Mouse (Mus musculus) liver, embryonic 12.5 days (tissue): Measurements from ENCODE around the gene Bsdc1. TPM values are rescaled to one million over a fixed set of nuclear protein-coding genes. Genes with fewer than 3 reads are reported as not detected.
"Not testable (repeated sequence)": the region's sequence is repeated elsewhere in the genome, so short reads cannot be mapped to it uniquely, and the experiment has no call there.

ENCODE experiments used
- ATAC-seq: fragments of 200-750 bp; cut with Nextera tagmentation; 2 replicates; pipeline ENCODE4 v1.8.0; 2017; ENCODE audit warnings: moderate number of reproducible peaks, mild to moderate bottlenecking, moderate library complexity
- H3K27ac ChIP-seq: fragments of 300-500 bp; sonication (generic); 2 replicates; pipeline ENCODE4 v1.5.1; 2016; ENCODE audit warnings: mild to moderate bottlenecking
- H3K27me3 ChIP-seq: fragments of 300-500 bp; sonication (generic); replicated peaks from 2 replicates; pipeline ENCODE4 v1.6.1; 2016; ENCODE audit warnings: mild to moderate bottlenecking, moderate library complexity
- H3K36me3 ChIP-seq: fragments of 300-500 bp; sonication (generic); 2 replicates; pipeline ENCODE4 v1.6.1; 2016; ENCODE audit warnings: mild to moderate bottlenecking, moderate library complexity
- H3K4me1 ChIP-seq: fragments of 300-500 bp; sonication (generic); 2 replicates; pipeline ENCODE4 v1.6.1; 2016
- H3K4me2 ChIP-seq: fragments of 300-500 bp; sonication (generic); 2 replicates; pipeline ENCODE4 v1.6.1; 2016; ENCODE audit warnings: mild to moderate bottlenecking, moderate library complexity
- H3K4me3 ChIP-seq: fragments of 300-500 bp; sonication (generic); 2 replicates; pipeline ENCODE4 v1.5.1; 2016; ENCODE audit warnings: mild to moderate bottlenecking, moderate library complexity
- H3K9ac ChIP-seq: fragments of 300-500 bp; sonication (generic); 2 replicates; pipeline ENCODE4 v1.6.1; 2016; ENCODE audit warnings: mild to moderate bottlenecking, moderate library complexity
- H3K9me3 ChIP-seq: fragments of 300-500 bp; sonication (generic); replicated peaks from 2 replicates; pipeline ENCODE4 v1.6.1; 2016; ENCODE audit warnings: mild to moderate bottlenecking, moderate library complexity
- WGBS: fragments of 180-500 bp; shearing (Covaris S2); methylation state at CpG from one replicate; pipeline ENCODE4 v1.1.7; 2016; ENCODE audit not compliant: insufficient replicate concordance; 5-methylcytosine and 5-hydroxymethylcytosine counted together
- polyA plus RNA-seq: library from polyadenylated mRNA; unstranded; fragments of >200 nt; fragmentation: Nextera tagmentation; extraction: Ambion mirVana; gene quantifications from 2 replicates; pipeline ENCODE4 v1.2.1, GENCODE M21; 2016

The Bsdc1 gene
- polyA plus RNA-seq, 1 experiment from 2014 or later: 37.4 TPM

DNA sequence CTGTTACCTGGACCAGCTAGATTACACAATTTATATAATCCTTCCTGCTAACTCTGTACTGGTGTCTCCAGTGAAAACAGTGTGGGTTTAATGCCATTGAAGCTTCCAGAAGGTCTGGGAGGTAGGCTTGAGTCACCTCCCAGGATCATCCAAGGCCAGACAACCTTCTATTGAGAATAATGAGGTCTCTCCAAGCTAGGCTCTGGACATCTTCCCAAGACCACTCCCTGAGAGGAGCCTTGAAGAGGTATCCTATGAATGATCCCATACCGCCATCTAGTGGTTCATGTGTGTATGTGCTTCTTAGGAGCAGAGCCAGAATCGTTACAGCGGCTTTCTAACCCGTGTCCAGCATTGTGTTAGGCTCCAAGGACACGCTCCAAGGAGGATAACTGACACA, 6.1 kb upstream of the Bsdc1 start:
- WGBS: 4% methylated on average over 5 of the region's 5 CpGs

DNA sequence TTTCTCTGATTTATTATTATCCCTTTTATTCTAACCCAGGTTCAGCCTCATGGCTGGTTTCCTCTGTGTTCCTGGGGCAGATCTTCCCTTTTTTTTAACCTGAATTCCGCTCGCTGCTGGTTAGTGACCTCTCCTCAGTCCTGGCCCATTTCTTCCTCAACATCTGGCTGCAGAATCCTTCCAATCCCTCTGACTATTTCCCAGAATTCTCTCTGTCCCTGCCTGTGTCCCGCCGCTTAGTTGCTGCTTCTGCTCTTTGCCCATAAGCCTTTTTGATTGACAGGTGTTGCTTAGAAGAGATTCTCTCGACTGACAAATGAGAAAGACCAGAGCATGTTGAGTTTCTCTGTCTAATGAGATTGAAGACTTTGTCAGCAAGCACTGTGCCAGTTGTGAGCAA, 5.3 kb upstream of the Bsdc1 start:
- WGBS: 50% methylated on average over 5 of the region's 5 CpGs
- H3K27me3 ChIP-seq: no peaks in the 10 kb centered on the region
- H3K9me3 ChIP-seq: no peaks in the 10 kb centered on the region
- no peak overlapping the region for H3K9ac ChIP-seq
- H3K4me1 ChIP-seq: peaks cover 9% of the 10 kb centered on the region
- no peak overlapping the region for H3K4me3 ChIP-seq
- H3K27ac ChIP-seq: no peak overlapping the region
- H3K36me3 ChIP-seq: no peaks in the 10 kb centered on the region
- H3K4me2 ChIP-seq: no peak overlapping the region
- ATAC-seq: no peak

More for the DNA sequence above, 6.1 kb upstream of the Bsdc1 start:
- no peak overlapping the region for H3K4me2 ChIP-seq
- peak; percentile 65 for ATAC-seq
- H3K27ac ChIP-seq: no peak overlapping the region
- H3K9me3 ChIP-seq: no peaks in the 10 kb centered on the region
- no peaks in the 10 kb centered on the region for H3K27me3 ChIP-seq
- H3K4me1 ChIP-seq: 0 out of 2 replicates have a peak, but pooled peaks cover 5% of the 10 kb centered on the region
- no peak overlapping the region for H3K4me3 ChIP-seq
- H3K9ac ChIP-seq: no peak overlapping the region
- H3K36me3 ChIP-seq: no peaks in the 10 kb centered on the region

DNA sequence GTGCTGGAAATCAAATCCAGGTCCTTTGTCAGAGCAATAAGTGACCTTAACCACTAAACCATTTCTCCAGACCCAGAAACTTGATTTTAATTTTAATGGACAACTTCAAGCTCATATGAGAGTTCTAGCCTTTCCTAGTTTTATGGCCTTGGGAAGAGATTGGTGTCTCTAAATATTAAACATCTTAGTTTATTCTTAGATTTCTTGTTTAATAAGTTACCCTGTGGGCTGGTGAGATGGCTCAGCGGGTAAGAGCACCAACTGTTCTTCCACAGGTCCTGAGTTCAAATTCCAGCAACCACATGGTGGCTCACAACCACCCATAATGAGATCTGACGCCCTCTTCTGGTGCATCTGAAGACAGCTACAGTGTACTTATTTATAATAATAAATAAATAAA, 4.1 kb upstream of the Bsdc1 start:
- not testable (repeated sequence) for H3K4me2 ChIP-seq, H3K27me3 ChIP-seq, ATAC-seq, H3K9ac ChIP-seq, H3K9me3 ChIP-seq, H3K27ac ChIP-seq, H3K36me3 ChIP-seq, H3K4me3 ChIP-seq
- peaks cover 11% of the 10 kb centered on the region for H3K4me1 ChIP-seq
- 50% methylated on average over 2 of the region's 2 CpGs for WGBS

DNA sequence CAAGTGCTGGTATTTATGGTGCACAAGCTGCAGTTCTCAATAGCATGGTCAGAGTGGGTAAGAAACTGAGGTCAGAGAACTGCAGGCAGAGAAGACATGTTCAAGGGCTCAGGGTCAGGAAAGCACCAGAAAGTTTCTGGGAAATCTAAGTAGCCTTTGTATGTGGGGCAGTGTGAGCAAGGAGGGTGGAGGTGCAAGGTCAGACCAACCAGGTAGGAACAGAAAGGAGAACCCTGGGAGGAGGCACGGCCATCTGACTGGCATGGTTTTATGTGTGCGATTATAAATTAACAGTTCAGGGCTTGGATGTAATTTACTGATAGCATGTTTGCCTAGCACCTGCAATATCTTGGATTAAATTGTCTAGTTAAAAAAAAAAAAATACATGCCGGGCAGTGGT, 1.7 kb upstream of the Bsdc1 start:
- Histone ChIP-seq H3K27me3 (no peaks in the 10 kb centered on the region), H3K4me2 (no peak overlapping the region), H3K4me3 (no peak overlapping the region), H3K4me1 (peaks cover 36% of the 10 kb centered on the region), H3K9me3 (no peaks in the 10 kb centered on the region), H3K36me3 (peaks cover 5% of the 10 kb centered on the region), H3K9ac (no peak overlapping the region), H3K27ac (no peak overlapping the region)
- 88% methylated on average over 3 of the region's 3 CpGs for WGBS
- no peak for ATAC-seq

DNA sequence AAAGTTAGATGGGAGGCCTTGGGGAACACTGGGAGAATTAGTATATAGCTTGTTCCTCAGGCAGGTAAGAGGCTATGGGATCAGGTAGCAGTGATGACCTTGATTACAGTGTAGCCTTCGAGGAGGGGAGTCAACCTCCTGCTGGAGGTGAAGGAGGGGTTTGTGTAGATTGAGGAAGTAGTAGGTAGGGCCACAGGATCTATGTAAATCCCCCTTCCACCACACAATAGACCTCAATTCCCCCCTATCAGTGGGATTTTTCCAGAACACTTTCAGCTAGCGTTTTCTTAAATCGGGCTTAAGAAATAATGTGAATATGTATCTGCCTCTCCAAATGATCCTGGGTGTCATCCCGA, 576 bp upstream of the Bsdc1 start:
- H3K27me3 ChIP-seq: no peaks in the 10 kb centered on the region
- under 1% methylated on average over 4 of the region's 4 CpGs for WGBS
- no peaks in the 10 kb centered on the region for H3K9me3 ChIP-seq
- H3K4me2 ChIP-seq: peak overlapping the region; percentile 82
- H3K9ac ChIP-seq: peak overlapping the region; percentile 73
- H3K4me3 ChIP-seq: peak overlapping the region; percentile 83
- peak overlapping the region; percentile 78 for H3K27ac ChIP-seq
- H3K4me1 ChIP-seq: peaks cover 40% of the 10 kb centered on the region
- no peak for ATAC-seq
- peaks cover 16% of the 10 kb centered on the region for H3K36me3 ChIP-seq

DNA sequence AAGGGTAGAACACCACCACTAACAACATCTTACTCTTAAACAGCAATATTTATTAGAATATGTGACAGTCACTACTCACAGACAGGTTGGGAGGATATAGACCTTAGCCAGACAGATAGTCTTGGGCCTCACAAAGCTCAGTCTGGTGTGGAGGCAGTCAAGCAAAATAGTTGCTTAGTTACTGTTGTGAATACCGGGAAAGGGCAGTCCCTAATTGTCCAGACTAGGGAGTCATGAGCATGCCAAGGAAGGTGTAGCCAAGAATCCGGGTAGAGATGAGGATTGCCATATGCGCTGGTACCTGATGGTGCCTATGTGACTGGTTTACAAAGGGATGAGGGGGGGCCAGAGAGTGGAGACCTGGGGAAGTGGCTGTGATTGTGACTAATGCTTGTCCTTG, 737 bp downstream of the Bsdc1 start:
- H3K4me1 ChIP-seq: peaks cover 41% of the 10 kb centered on the region
- ATAC-seq: no peak
- H3K27me3 ChIP-seq: no peaks in the 10 kb centered on the region
- peak overlapping the region; percentile 94 for H3K9ac ChIP-seq
- WGBS: 39% methylated on average over 3 of the region's 3 CpGs
- peaks cover 29% of the 10 kb centered on the region for H3K36me3 ChIP-seq
- H3K9me3 ChIP-seq: no peaks in the 10 kb centered on the region
- peak overlapping the region; percentile 83 for H3K4me3 ChIP-seq
- H3K27ac ChIP-seq: peak overlapping the region; percentile 96
- H3K4me2 ChIP-seq: peak overlapping the region; percentile 76

DNA sequence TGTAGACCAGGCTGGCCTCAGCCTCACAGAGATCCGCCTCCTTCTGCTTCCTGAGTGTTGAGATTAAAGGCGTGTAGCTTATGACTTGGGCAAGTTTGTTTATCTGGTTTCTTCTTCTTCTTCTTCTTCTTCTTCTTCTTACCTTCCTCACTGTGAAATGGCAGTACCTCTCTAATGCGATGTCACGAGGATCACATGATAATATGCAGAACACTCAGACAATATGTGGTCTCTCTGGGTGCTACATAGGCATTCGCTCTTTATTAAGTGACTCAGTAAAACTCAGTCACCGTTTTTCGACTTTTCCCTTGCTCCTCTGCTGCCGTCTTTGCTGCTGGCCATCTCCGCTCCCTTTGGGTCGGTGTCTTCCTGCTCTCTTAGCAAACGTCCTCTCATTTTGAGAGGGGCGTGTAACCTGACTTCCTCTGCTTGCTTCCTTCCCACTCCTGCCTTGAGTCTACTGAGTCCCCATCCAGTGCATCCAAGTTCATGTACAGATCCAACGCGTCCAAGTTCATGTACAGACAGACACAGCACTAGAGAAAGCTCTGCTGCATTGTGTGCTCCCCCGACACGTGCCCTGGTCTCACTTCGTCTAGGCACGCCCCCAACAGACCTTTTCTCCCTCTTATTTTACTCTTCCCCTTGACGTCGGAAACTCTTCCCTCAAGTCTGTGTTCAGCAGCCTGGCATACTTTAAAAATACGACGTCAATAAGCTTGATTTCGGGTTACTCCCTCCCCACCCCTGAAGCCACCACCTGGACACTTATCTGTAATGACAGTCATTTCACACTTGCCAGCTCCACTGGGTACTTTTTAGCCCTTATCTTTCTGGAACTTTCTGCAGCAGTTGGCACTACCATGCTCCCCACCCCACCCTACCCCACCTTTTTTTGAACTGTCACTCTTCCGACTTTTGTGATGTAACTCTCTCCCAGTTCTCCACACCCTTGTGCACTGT, 2.0 kb downstream of the Bsdc1 start:
- WGBS: 46% methylated on average over 24 of the region's 24 CpGs
- no peaks in the 10 kb centered on the region for H3K27me3 ChIP-seq
- H3K9ac ChIP-seq: peak overlapping the region; percentile 94
- peak overlapping the region; percentile 96 for H3K27ac ChIP-seq
- H3K36me3 ChIP-seq: peaks cover 42% of the 10 kb centered on the region
- H3K4me3 ChIP-seq: peak overlapping the region; percentile 83
- peak overlapping the region; percentile 76 for H3K4me2 ChIP-seq
- peaks cover 47% of the 10 kb centered on the region for H3K4me1 ChIP-seq
- peak; percentile 69 for ATAC-seq
- H3K9me3 ChIP-seq: no peaks in the 10 kb centered on the region

DNA sequence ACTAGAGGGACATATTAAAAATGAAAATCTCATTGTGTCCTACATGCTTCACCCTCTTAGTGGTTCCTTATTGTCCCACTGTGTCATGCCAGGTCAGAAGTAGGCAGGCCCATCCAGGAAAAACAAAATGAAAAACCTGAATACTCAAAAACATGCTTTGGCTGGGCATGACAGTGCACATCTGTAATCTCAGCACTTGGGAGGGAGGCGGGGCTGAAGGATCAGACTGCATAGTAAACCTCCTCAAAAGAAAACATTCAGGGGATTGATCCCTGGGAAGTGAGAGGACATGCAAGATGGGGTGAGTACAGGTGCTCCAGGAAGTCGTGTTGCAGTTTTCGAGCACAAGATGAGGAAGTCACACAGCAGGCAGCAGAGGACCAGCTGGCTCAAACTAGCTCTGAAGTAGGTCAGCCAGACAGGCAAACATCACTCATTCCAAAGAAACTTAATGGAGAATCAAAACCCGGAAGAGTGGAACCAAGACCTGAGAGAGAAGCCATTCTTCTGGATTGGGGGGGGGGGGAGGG, 3.0 kb downstream of the Bsdc1 start:
- H3K4me1 ChIP-seq: peaks cover 47% of the 10 kb centered on the region
- WGBS: 67% methylated on average over 4 of the region's 4 CpGs
- peak overlapping the region; percentile 83 for H3K4me3 ChIP-seq
- ATAC-seq: peak; percentile 4; the same call in 1 of the 2 replicates
- peak overlapping the region; percentile 94 for H3K9ac ChIP-seq
- peak overlapping the region; percentile 96 for H3K27ac ChIP-seq
- no peaks in the 10 kb centered on the region for H3K9me3 ChIP-seq
- H3K4me2 ChIP-seq: peak overlapping the region; percentile 76
- no peaks in the 10 kb centered on the region for H3K27me3 ChIP-seq
- peaks cover 51% of the 10 kb centered on the region for H3K36me3 ChIP-seq

DNA sequence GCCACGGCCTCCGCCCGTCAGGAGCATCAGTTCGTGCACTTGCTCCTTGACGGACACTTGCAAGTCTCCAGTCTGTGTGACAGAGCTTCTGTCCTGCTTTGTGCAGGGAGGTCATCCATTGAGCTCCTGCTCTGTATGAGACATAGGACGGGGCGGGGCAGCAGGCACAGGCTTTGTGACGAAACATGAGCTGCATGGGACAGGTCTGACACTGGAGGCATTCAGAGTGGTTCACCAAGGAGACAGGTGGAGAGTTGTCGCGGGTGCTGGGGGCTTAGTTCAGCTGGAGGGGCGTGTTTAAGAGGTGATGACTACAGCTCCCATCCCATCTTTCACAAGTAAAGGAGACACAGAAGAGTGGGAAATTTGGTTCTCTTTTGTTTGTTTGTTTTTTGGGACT, 14.7 kb downstream of the Bsdc1 start:
- Histone ChIP-seq H3K4me1 (0 out of 2 replicates have a peak, but pooled peaks cover 5% of the 10 kb centered on the region), H3K4me2 (no peak overlapping the region), H3K9me3 (no peaks in the 10 kb centered on the region), H3K27me3 (no peaks in the 10 kb centered on the region), H3K27ac (no peak overlapping the region), H3K4me3 (no peak overlapping the region), H3K36me3 (peaks cover 98% of the 10 kb centered on the region), H3K9ac (no peak overlapping the region)
- WGBS: 85% methylated on average over 11 of the region's 11 CpGs
- ATAC-seq: no peak

DNA sequence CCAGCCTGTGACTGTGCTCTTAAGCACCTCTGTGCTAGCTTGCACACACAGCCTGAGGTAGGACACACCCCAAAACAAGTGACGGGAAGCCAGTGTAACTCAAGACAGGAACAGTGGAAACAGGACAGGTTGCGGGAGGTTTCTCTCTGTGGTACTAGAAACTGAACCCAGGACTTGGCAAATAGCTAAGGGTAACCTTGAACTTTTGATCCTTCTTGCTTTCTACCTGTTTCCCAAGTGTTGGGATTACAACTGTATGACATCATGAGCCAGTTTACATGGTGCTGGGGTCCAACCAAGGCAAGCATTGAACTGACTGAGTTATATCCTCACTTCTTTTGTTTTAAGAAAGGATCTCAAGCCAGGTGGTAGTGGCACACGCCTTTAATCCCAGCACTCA, 18.5 kb downstream of the Bsdc1 start:
- WGBS: 86% methylated on average over 3 of the region's 3 CpGs
- H3K9ac ChIP-seq: no peak overlapping the region

DNA sequence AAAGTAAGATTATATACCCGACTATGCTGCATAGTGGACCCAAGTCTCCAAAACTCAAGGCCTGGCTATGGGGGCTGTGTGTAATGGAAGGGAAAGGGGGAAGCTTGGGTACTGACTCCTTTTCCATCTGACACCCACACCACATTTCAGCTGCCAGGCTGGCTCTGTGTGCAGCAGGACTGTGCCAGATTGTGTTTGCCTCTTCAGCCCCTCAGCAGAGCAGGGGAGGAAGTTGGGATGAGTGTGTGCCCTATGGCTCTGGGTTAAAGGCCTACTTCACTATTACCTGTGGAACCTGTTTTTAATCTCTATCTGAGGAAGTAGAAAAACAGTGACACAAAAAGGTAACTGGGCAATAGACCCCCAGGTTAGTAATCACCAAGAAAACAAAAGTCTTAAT, 19.7 kb downstream of the Bsdc1 start:
- whole genome bisulfite sequencing: 83% methylated on average over 1 of the region's 1 CpGs
- H3K36me3 ChIP-seq: peaks cover 100% of the 10 kb centered on the region
- H3K9ac ChIP-seq: no peak overlapping the region

More for the DNA sequence above, 18.5 kb downstream of the Bsdc1 start:
- Histone ChIP-seq H3K27me3 (no peaks in the 10 kb centered on the region), H3K4me1 (0 out of 2 replicates have a peak, but pooled peaks cover 5% of the 10 kb centered on the region), H3K4me2 (no peak overlapping the region), H3K9me3 (no peaks in the 10 kb centered on the region), H3K4me3 (no peak overlapping the region), H3K27ac (no peak overlapping the region), H3K36me3 (peaks cover 100% of the 10 kb centered on the region)
- no peak for ATAC-seq

More for the DNA sequence above, 19.7 kb downstream of the Bsdc1 start:
- no peak overlapping the region for H3K4me2 ChIP-seq
- no peak for ATAC-seq
- 0 out of 2 replicates have a peak, but pooled peaks cover 2% of the 10 kb centered on the region for H3K4me1 ChIP-seq
- H3K4me3 ChIP-seq: no peak overlapping the region
- H3K27me3 ChIP-seq: no peaks in the 10 kb centered on the region
- H3K9me3 ChIP-seq: no peaks in the 10 kb centered on the region
- no peak overlapping the region for H3K27ac ChIP-seq
